Mouse (Mus musculus) T-cell, adult 66 days (primary cell): ENCODE results near the gene 9030025P20Rik. TPM values are rescaled to one million over a fixed set of nuclear protein-coding genes. Genes with fewer than 3 reads are reported as not detected.

Experiments
- total RNA-seq, 2 experiments: library from RNA; stranded (reverse); gene quantifications; 3 replicates in 1 of 2; 4 replicates in 1 of 2; pipeline ENCODE4 v1.2.4; 2023

The 9030025P20Rik gene
- total RNA-seq, result 10 to 100 TPM; 23.6 to 26.1 TPM

DNA sequence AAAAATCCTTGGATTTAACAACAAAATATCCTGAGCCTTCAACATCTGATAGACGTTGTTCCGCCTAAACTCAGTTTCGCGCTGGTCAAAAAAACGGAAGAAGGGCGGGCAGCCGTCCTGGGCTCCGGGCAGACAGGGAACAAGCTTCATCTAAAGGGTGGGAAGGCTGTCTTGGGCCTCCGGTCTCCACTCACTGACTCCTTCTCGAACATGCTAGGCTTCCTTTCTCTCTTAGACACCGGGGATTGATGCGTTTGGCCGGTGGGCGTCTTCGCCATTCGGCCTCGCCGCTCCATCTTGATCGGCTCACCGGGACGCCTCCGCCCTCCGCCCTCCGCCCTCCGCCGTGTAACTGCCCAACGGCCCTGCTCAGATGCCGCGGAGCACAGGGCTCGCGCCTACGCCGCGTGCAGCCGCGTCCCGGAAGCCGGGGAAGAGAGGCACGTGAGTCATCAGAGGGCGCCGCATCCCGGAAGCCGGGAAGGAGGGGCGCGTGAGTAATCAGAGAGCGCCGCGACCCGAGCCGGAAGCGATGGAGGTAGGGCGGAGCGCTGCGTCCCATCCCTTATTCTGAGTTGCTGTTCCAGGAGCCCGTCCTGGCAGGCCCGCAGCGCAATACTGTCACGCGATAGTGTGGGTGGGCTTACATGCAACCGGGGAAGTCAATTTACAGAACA, at the start of gene 9030025P20Rik, which contains the start of gene Gm3417:
TSS of gene 9030025P20Rik (plus strand) at position 107 of the 677 bp plus-strand sequence.
TSS of gene Gm3417 (minus strand) at position 429 of the 677 bp plus-strand sequence.

DNA sequence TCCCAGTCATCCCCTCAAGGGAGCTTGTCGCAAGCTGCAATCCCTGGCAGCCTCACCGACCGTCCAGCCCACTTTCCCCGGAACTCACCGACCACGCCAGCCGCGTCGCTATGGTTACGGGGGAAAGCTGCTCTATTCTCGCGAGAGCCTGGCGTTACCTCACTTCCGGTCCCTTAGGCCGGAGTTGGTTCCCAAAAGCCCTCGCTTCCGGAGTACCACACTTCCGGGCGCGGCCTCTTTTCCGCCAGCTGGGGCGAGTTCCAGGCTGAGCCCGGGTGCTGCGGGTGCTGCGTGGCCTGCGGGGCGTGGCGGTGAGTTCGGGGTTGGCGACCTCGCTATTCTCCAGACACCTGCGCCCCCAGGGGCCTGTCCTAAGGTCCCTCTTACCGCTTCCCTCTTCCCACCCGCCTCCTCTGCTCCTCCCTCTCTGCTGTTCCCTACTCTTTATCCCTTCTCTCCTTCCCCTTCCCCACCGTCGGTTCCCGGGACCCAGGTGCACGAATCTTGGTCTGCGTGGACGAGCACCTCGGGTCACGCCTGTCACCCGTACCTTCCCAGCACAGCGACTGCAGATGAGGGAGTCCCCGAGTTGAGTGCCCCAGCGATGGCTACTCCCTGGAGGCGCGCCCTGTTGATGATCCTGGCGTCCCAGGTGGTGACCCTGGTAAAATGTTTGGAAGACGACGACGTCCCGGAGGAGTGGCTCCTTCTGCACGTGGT, 35.1 kb upstream of the 9030025P20Rik start, which contains the start of the genes Wdr27 and 1600012H06Rik:
TSS of gene Wdr27 (minus strand) at position 150 of the 720 bp plus-strand sequence.
TSS of gene 1600012H06Rik (plus strand) at position 176 of the 720 bp plus-strand sequence.

DNA sequence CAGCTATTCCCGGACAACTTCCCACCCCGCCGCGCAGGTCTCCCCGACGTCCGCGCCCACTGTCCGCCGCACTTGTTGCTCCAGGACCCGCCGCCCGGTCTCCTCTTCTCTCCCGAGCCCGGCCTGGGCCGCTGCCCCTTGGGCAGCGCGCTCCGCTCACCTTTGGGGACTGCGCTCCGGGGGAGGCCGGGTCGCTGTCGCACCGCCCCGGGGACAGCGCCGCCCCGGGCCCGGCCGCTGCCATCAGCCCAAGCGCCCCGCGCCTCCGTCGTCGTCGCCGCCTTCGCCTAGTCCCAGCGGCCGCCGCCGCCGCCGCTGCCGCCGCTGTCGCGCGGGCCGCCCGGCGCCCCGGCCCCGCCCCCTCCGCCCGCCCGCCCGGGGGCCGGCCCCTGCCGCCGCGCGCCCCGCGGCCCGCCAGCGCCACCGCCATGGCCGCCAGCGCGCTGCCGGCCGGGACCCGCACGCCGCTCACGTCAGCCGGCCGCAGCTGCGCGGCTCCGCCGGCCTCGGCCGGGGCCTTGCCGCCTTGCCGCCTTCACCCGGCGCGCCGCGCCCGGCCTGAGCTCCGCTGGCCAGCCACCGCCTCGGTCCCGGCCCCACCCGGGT, 17.2 kb upstream of the 9030025P20Rik start, which contains the start of gene Phf10:
TSS of gene Phf10 (minus strand) at position 323 of the 606 bp plus-strand sequence.

DNA sequence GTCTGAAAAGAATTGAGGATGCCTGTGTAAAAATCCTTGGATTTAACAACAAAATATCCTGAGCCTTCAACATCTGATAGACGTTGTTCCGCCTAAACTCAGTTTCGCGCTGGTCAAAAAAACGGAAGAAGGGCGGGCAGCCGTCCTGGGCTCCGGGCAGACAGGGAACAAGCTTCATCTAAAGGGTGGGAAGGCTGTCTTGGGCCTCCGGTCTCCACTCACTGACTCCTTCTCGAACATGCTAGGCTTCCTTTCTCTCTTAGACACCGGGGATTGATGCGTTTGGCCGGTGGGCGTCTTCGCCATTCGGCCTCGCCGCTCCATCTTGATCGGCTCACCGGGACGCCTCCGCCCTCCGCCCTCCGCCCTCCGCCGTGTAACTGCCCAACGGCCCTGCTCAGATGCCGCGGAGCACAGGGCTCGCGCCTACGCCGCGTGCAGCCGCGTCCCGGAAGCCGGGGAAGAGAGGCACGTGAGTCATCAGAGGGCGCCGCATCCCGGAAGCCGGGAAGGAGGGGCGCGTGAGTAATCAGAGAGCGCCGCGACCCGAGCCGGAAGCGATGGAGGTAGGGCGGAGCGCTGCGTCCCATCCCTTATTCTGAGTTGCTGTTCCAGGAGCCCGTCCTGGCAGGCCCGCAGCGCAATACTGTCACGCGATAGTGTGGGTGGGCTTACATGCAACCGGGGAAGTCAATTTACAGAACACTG, 31.6 kb downstream of the 9030025P20Rik start, which contains the start of gene Gm3435:
TSS of gene Gm3435 (plus strand) at position 471 of the 708 bp plus-strand sequence.

Other genes starting within 250 kb of the 9030025P20Rik start
- not detected for gene Wdr27, start 35.3 kb upstream of the 9030025P20Rik start, total RNA-seq
- 10 to 100 TPM; 16.6 to 23.0 TPM for gene 1600012H06Rik, start 35.3 kb upstream of the 9030025P20Rik start, total RNA-seq
- 10 to 100 TPM; 38.6 to 50.0 TPM for gene Phf10, start 17.2 kb upstream of the 9030025P20Rik start, total RNA-seq
- not detected for gene Gm3417, start 322 bp downstream of the 9030025P20Rik start, total RNA-seq
- 1 to 10 TPM; 7.3 to 7.7 TPM for gene Gm3435, start 31.7 kb downstream of the 9030025P20Rik start, total RNA-seq
- 100 to 1,000 TPM; 118 to 130 TPM for gene Ermard, start 62.7 kb downstream of the 9030025P20Rik start, total RNA-seq
- gene Tcte3, start 63.0 kb downstream of the 9030025P20Rik start, total RNA-seq, result not detected
- 1 to 10 TPM; 8.2 to 9.2 TPM for gene Gm3448, start 63.1 kb downstream of the 9030025P20Rik start, total RNA-seq